Mouse (Mus musculus) kidney, adult 9 months (tissue): ENCODE results near the gene Bmf.

Experiments
- DNase-seq: peaks from one replicate; pipeline ENCODE4 v3.0.0; 2022

The Bmf gene

DNA sequence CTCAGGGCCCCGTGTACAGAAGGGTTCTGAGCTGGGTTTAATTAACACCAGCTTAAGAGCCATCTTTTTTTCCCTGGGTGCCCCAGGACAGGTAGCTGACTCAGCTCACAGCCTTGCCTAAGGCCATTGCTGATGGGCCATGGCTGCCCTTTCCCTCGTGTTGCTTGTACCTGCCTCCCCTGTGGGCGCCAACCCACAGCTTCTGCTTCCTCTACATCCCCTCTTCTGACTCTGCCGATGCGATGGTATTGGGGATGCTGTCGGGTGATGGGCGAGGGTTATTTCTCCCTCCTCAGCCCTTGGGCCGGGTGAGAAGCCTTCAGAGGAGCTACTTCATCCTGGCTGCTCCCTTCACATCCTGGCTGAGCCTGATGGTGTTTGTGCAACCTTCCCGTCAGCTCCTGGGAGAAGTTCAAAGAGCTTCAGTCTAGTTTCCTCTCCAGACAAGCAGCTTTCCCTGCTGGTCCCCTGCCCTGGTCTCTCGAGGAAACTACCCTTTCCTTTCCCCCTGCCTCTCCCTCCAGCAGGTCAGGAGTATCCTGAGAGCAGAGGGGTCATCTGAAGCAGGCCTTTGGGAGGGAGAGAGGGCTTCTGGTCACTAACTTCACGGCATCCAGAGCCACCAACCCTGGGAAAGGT is 37.6 kb downstream of the Bmf start:
- no peak for DNase-seq

- peak; percentile 99 for DNase-seq
Observed at GRCm38 (mm10) chr2:118510447-118511310, 38.8 kb downstream of the Bmf start.

- no peak for DNase-seq
Observed at GRCm38 (mm10) chr2:118509688-118510446, 39.6 kb downstream of the Bmf start.

GRCm38 (mm10) chr2:118507126-118507525 is 42.4 kb downstream of the Bmf start:
- no peak for DNase-seq

DNA sequence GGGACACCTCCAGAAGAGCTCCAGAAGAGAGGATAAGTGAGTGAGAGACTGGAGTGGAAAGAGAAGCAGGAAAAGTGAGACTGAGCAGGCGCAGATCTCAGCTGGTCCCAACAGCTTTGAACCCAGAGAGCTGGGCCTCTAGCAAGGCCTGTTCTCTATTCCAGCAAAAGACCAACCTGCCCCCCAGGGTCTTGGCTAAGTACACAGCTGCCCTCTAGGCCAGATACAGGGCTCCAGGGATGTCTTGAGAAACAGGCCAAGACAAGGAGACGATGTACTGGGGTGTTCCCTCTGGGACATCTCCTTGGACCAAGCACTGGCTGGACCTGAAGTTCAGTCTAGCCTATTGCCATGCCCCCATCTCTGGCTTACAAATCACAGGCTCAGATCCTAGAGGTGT is 49.3 kb downstream of the Bmf start:
- DNase-seq, result no peak

DNA sequence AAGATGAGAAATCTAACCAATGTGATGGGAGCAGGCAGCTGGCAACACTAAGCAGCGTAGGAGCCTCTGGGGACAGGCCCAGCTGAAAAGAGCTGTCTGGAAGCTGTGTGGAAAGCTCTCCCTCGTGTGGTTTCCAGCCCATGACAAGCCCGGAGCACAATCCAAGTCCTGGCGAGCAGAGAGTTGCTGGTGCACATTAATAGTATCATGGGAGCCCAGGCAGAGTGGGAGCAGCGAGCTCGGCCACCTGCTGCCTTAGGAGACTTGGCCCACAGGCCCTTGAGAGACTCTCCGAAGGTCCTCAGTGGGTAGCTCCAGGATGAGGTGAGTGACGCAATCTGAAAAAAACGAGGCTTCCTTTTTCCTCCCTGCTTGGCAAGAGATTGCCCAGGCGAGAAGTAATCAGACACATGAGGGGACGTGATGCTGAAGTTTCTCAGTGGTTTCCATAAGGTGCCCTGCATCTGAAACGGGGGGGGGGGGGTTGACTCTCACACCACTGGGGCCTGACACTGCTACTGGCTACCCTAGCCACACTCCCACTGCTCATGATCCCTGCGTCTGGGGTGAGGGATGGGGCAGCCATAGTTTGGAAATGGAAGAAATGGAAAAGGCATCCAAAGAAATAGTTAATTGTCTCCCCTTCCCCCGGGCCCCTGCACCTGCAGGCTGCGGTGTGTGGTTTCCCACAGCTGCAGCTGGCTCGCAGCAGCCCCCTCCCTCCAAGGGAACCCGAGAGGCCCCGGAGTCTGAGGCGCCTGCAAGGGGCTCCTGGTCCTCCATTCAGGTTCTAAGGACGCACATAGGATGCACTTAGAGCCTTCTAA is 50.1 kb downstream of the Bmf start:
- no peak for DNase-seq

DNA sequence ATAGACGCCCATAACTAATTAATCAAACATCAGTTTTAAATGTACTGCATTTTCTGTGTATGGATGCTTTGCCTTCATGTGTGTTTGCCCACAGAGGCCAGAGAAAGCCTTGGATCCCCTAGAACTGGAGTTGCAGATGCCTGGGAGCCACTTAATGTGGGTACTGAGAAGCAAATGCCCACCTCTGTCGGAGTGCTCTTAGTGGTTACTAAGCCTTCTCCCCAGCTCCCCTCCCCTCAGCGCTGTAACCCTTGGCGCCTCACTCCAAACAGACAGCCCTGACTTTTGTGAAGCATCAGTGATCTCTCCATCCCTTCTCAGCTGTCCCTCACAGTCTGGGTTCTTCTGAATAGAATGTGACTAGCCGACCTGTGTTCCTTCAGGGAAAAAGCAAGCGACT is 51.0 kb downstream of the Bmf start:
- no peak for DNase-seq

DNA sequence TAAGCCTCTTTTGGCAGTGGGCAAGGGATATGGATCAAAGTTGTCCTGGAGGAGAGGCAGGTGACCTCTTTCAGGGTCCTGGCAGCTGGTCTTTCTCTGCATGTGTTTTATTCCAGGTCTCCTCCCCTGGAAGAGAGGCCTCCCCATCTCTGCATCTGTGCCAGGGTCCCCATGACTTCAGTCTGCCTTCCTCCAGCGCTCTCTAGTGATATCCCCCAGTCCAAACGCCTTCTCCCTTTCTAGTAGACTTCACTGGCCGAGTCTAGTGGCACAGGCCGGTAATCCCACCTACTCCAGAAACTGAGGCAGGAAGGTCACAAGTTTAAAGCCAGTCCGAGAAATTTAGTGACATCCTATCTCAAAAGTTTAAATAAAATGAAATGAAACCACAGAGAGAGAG is 51.6 kb downstream of the Bmf start:
- no peak for DNase-seq

- no peak for DNase-seq
Observed at GRCm38 (mm10) chr2:118495024-118495423, 54.5 kb downstream of the Bmf start.

GRCm38 (mm10) chr2:118491741-118492395 is 57.6 kb downstream of the Bmf start:
- peak; percentile 36 for DNase-seq

- DNase-seq, result peak; percentile 49
Observed at GRCm38 (mm10) chr2:118491281-118491731, 58.2 kb downstream of the Bmf start.

GRCm38 (mm10) chr2:118490241-118491091 is 59.0 kb downstream of the Bmf start:
- DNase-seq, result peak; percentile 75

DNA sequence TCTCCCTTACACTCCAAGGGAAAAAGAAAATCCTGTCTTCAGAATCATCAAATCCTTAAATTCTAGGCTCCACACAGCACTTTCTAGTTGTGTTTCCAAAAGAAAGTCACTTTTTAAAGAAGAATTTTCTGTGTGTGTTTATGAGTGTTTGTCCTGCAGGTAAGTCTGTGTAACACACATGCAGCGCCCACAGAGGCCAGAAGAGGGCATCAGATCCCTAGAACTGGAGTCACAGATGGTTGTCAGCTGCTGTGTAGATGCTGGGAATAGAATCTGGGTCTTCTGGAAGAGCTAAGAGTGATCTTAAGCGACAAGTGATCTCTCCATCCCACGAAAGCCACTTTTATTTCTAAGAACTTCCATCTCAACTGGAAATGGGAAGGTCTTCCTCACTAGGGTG is 61.7 kb downstream of the Bmf start:
- DNase-seq, result peak; percentile 54

DNA sequence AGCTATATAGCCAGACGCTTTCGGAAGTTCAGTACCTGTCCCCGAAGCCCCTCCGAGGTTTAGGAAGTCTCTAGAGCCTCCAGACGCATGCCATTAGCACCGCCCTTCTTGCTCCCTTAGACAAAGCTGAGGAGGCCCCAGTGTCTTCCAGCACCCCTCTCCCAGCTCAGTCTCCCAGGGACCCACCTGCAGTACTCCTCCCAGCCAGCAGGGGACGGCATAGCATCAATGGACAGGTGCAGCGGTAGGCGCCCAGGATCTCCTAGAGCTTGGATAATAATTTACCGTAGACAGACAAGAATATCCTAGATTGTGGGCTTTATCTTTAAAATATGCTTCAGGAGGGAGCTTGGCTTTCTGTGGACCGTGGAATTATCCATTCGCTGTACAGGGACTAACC is 62.6 kb downstream of the Bmf start:
- DNase-seq, result peak; percentile 85

DNA sequence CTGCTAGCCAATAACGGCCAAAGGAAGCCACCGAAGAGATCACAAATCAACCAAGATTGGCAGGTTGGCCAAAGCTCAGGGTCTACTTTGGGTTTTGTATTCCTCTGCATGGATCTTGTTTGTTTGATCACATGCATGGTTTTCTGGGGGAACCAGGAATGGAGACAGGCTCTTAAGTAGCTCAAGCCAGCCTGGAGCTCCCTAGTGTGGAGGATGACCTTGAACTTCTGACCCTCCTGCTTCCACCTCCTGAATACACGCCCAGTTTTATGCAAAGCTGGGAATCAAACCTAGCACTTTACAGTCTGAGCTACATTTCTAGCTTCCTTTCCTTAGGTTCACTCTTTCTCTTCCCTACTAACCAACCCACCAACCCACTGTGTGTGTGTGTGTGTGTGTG is 64.1 kb downstream of the Bmf start:
- DNase-seq, result no peak

DNA sequence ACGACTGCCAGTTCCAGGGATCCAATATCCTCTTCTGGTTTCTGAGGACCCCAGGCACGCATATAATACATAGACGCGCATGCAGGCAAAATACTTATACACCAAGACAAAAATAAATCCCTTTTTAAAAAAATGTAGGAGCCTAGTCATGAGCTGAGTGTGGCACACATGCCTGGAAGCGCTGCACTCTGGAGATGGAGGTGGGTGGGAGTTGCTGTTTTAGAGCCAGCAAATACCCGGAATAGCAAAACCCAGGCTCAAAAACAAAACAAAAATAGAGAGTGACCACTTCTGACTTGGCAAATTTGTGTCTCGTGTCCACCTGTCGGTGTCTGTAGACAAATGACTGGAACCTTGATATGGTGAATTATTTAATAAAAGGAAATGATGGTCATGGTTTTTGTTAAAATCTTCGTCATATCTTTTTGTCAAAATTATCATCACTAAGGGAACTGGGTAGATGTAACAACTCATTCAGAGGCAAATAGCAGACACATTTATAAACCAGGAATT is 65.0 kb downstream of the Bmf start:
- DNase-seq, result no peak

- DNase-seq, result no peak
Observed at GRCm38 (mm10) chr2:118483032-118483431, 66.5 kb downstream of the Bmf start.

DNA sequence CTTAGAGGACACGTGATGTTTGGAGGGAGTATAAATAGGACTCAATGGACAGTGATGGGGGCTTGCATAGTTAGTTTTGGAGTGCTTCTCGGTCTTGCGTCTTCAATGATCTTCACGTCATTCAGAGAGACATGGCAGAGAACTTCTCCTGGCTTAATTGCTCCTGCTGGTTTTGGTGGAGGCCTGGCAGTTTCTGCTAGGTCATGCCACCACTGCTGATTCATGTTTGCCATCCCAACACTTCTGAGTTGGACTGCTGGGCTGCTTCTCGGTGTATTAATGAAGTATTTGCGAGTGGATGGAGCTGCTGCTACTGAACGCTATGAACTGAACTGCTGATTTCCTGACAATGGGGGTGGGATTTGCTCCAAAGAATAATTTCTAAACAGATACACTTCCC is 68.6 kb downstream of the Bmf start:
- no peak for DNase-seq

GRCm38 (mm10) chr2:118479550-118479909 is 70.0 kb downstream of the Bmf start, which contains the start of gene Srp14:
TSS of gene Srp14 (minus strand) at chr2:118479711.
- DNase-seq, result peak; percentile 92

GRCm38 (mm10) chr2:118478833-118479549 is 70.5 kb downstream of the Bmf start:
- DNase-seq, result no peak
